ENCODE assay signal across 43 mouse cellular contexts in the genomic region with DNA sequence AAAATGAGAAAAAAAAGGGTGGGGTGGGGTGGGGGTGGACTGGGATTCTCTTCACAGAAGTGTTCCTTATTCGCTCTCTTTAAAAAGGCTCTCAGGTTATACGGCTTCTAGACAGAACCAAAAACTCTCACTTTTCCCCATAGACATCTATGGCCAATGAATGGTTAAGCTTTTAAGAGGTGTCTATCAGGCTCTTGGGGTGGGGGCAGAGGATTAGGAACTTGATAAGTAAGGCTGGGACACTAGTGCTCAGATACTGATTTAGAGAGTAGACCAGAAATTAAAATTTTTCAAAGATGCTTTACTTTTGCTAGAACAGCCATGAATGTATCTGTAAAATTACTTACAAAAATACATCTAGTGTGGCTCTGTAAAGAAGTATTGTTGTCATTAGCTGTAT. TPM values are rescaled to one million over a fixed set of nuclear protein-coding genes. Genes with fewer than 3 reads are reported as not detected.
"Had no signal": no experiment of that assay in that cellular context is flagged by ENCODE, and none has a peak within 500 bp of the region (broad histone marks: within the 10 kb centered on the region; RNA-seq: fewer than 3 reads in every experiment).

No protein-coding gene starts in this region.

- H3K36me3 ChIP-seq: heart, embryonic 10.5 days; heart, embryonic 12.5 days; heart, embryonic 13.5 days; heart, embryonic 15.5 days; hindbrain, embryonic 10.5 days; hindbrain, embryonic 12.5 days; hindbrain, embryonic 13.5 days; hindbrain, embryonic 15.5 days; intestine, embryonic 15.5 days; kidney, embryonic 15.5 days had no signal

- H3K9ac ChIP-seq: heart, embryonic 12.5 days; heart, embryonic 13.5 days; heart, embryonic 15.5 days; hindbrain, embryonic 12.5 days; hindbrain, embryonic 13.5 days; hindbrain, embryonic 14.5 days; hindbrain, embryonic 15.5 days; intestine, embryonic 15.5 days; kidney, embryonic 15.5 days had no signal

- DNase-seq: heart, postnatal 10 days; heart, postnatal 14 days; heart, postnatal 36 days; heart, postnatal 4 days; kidney, adult 11 months; kidney, adult 18-20 months; kidney, adult 2 months; kidney, adult 8-10 months; kidney, adult 9 months; kidney, postnatal 10 days; kidney, postnatal 14 days; kidney, postnatal 25 days; kidney, postnatal 36 days; kidney, postnatal 4 days; layer of hippocampus, adult 9-11 months; layer of hippocampus, postnatal 36 days had no signal

- H3K27ac ChIP-seq: heart, embryonic 10.5 days; heart, embryonic 13.5 days; heart, embryonic 15.5 days; hindbrain, embryonic 10.5 days; hindbrain, embryonic 12.5 days; hindbrain, embryonic 13.5 days; hindbrain, embryonic 14.5 days; hindbrain, embryonic 15.5 days; hindbrain, postnatal 0 days; intestine, embryonic 15.5 days; kidney, embryonic 15.5 days; kidney, postnatal 0 days; layer of hippocampus, adult 2 months; left cerebral cortex, adult 2 months had no signal

- H3K9me3 ChIP-seq: heart, embryonic 10.5 days; heart, embryonic 12.5 days; heart, embryonic 13.5 days; heart, embryonic 15.5 days; hindbrain, embryonic 10.5 days; hindbrain, embryonic 12.5 days; hindbrain, embryonic 13.5 days; hindbrain, embryonic 15.5 days; intestine, embryonic 15.5 days; kidney, embryonic 15.5 days had no signal

- H3K4me3 ChIP-seq: heart, embryonic 10.5 days; heart, embryonic 12.5 days; heart, embryonic 13.5 days; heart, embryonic 15.5 days; hindbrain, embryonic 10.5 days; hindbrain, embryonic 12.5 days; hindbrain, embryonic 13.5 days; hindbrain, embryonic 15.5 days; intestine, embryonic 15.5 days; kidney, embryonic 15.5 days; layer of hippocampus, adult 2 months; left cerebral cortex, adult 2 months had no signal

RNA-seq across cellular contexts. Expression of a gene that starts 5.1 kb away (rescaled TPM):
- total RNA-seq: heart, postnatal 10 days; heart, postnatal 14 days; heart, postnatal 25 days; heart, postnatal 36 days; heart, postnatal 4 days; hematopoietic stem cell, adult 5-6 weeks; hindbrain, postnatal 0 days; layer of hippocampus, adult 18-20 months; layer of hippocampus, adult 2 months; layer of hippocampus, postnatal 10 days; layer of hippocampus, postnatal 14 days; layer of hippocampus, postnatal 36 days; left cerebral cortex, adult 2 months had no signal
- polyA plus RNA-seq: heart, embryonic 10.5 days; heart, embryonic 12.5 days; heart, embryonic 13.5 days; heart, embryonic 14.5 days; heart, embryonic 15.5 days; heart, embryonic 16.5 days; heart, postnatal 0 days; inflammation-experienced regulatory T-cells, adult 6 months; kidney, adult 2 months; kidney, embryonic 14.5 days; kidney, embryonic 15.5 days; kidney, embryonic 16.5 days; large intestine, adult 2 months had no signal
